Mouse (Mus musculus) kidney, postnatal 0 days (tissue): ENCODE data around the gene Mt2. TPM values are rescaled to one million over a fixed set of nuclear protein-coding genes. Genes with fewer than 3 reads are reported as not detected.

Source experiments
- ATAC-seq: fragments of 200-750 bp; cut with Nextera tagmentation; replicated peaks from 2 replicates; pipeline ENCODE4 v1.8.0; 2017; ENCODE audit warnings: low read depth, moderate number of reproducible peaks, moderate TSS enrichment, moderate library complexity; ENCODE audit not compliant: low FRiP score
- DNase-seq: peaks from one replicate; pipeline ENCODE4 v3.0.0-alpha.2; 2016; ENCODE audit warnings: low spot score
- H3K27ac ChIP-seq: fragments of 300-500 bp; sonication (generic); 2 replicates; pipeline ENCODE4 v1.5.1; 2014; ENCODE audit warnings: mild to moderate bottlenecking
- H3K27me3 ChIP-seq: fragments of 300-500 bp; sonication (generic); 2 replicates; pipeline ENCODE4 v1.6.1; 2014; ENCODE audit warnings: low read length, mixed read lengths; ENCODE audit not compliant: insufficient read depth
- H3K36me3 ChIP-seq: fragments of 300-500 bp; sonication (generic); 2 replicates; pipeline ENCODE4 v1.6.1; 2014; ENCODE audit warnings: low read length, mixed read lengths; ENCODE audit not compliant: insufficient read depth
- H3K4me1 ChIP-seq: fragments of 300-500 bp; sonication (generic); replicated peaks from 2 replicates; pipeline ENCODE4 v1.6.1; 2014; ENCODE audit warnings: antibody characterized with exemption, low read length, mixed read lengths; ENCODE audit not compliant: insufficient read depth
- H3K4me2 ChIP-seq: fragments of 300-500 bp; sonication (generic); 2 replicates; pipeline ENCODE4 v1.6.1; 2014; ENCODE audit warnings: mild to moderate bottlenecking, low read length, moderate library complexity, mixed read lengths
- H3K4me3 ChIP-seq: fragments of 300-500 bp; sonication (generic); replicated peaks from 2 replicates; pipeline ENCODE4 v1.5.1; 2014; ENCODE audit warnings: low read depth, low read length
- H3K9ac ChIP-seq: fragments of 300-500 bp; sonication (generic); 2 replicates; pipeline ENCODE4 v1.6.1; 2014; ENCODE audit warnings: low read depth, low read length
- H3K9me3 ChIP-seq: fragments of 300-500 bp; sonication (generic); replicated peaks from 2 replicates; pipeline ENCODE4 v1.6.1; 2016; ENCODE audit warnings: low read length, inconsistent platforms, mixed read lengths
- CTCF ChIP-seq: IDR thresholded peaks from 2 replicates; pipeline ENCODE4 v1.5.1; 2016; ENCODE audit warnings: antibody characterized with exemption, low read depth, mild to moderate bottlenecking, moderate library complexity
- WGBS: fragments of 180-500 bp; shearing (Covaris S2); extraction: QIAGEN DNeasy Blood & Tissue Kit; methylation state at CpG from one replicate; pipeline ENCODE4 v1.1.7; 2014; 5-methylcytosine and 5-hydroxymethylcytosine counted together
- polyA plus RNA-seq: library from polyadenylated mRNA; unstranded; fragments of >200 nt; fragmentation: Nextera tagmentation; extraction: Ambion mirVana; gene quantifications from 2 replicates; pipeline ENCODE4 v1.2.1, GENCODE M21; 2015

The Mt2 gene
- polyA plus RNA-seq, 1 experiment from 2014 or later: 98.3 TPM

DNA sequence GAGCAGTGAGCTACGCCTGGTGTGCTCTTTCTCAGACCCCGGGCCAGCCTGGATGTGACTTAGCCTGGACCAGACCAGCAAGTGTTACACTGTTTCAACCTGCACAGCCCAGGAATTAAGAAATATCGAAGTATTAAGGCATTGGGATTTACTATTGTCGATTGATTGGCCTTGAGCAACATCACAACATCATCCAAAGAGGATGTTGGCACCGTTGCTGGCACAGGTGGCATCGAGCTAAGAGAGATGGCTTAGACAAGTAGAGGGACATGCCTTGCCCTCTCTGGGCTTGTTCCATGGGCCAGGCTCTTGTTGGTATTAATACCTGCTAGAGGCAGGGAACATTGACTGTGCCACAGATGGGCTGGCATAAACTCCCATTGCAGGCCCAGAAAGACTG is 36.9 kb upstream of the Mt2 start:
- H3K4me1 ChIP-seq: no peaks in the 10 kb centered on the region
- H3K27ac ChIP-seq: no peak overlapping the region
- no peaks in the 10 kb centered on the region for H3K9me3 ChIP-seq
- no peak overlapping the region for H3K9ac ChIP-seq
- no peak for TF ChIP-seq CTCF
- 95% methylated on average over 6 of the region's 6 CpGs for WGBS
- H3K4me2 ChIP-seq: no peak overlapping the region
- DNase-seq (no peak), ATAC-seq (no peak)
- H3K36me3 ChIP-seq: no peaks in the 10 kb centered on the region
- H3K4me3 ChIP-seq: no peak overlapping the region
- no peaks in the 10 kb centered on the region for H3K27me3 ChIP-seq

DNA sequence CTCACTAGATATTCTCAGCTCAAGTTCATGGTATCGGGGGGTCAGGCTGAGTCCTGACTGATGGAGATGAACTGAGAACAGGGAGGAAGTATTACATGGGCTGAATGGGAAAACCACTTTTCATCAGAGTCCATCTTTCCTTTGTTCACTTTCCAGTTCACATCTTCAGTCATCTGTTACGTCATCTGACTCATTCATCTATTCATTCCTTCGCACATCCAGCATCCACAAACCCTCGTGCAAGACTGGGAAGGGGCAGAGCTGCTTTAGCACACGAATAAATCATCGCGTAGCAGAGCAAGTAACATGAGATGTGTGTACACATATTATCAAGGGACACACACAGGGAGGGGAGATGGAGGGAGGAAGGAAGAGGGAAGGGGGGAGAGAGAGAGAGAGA is 36.3 kb upstream of the Mt2 start:
- Histone ChIP-seq H3K9me3 (no peaks in the 10 kb centered on the region), H3K4me1 (no peaks in the 10 kb centered on the region), H3K27ac (no peak overlapping the region), H3K4me2 (no peak overlapping the region), H3K9ac (no peak overlapping the region), H3K27me3 (no peaks in the 10 kb centered on the region), H3K36me3 (no peaks in the 10 kb centered on the region), H3K4me3 (no peak overlapping the region)
- WGBS: 52% methylated on average over 7 of the region's 7 CpGs
- DNase-seq (no peak), ATAC-seq (no peak)
- TF ChIP-seq CTCF: no peak

DNA sequence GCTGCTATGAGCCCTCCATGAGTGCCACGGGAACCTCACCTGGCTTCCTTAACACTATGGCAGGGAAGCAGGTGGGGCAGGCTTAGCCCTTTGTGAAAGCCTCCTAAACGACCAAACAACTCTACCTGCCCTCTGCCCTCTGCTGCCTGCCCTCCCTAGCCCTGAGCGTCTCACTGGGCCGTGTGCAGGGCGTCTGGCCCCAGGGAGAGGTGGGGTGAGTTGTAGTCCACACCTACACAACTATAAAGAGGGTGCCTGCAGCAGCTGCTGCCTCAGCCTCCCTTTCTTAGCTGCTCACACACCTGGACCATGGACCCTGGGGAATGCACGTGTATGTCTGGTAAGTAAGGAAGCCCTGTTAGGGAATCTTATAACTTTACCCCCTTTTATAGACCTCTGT is 35.5 kb upstream of the Mt2 start, which contains the start of gene Mt4:
Gene Mt4 (plus strand): TSS at position 265 of the 400 bp plus-strand sequence.
- Histone ChIP-seq H3K9me3 (no peaks in the 10 kb centered on the region), H3K4me2 (no peak within 1 kb of the TSS), H3K4me1 (no peaks in the 10 kb centered on the region), H3K27ac (no peak within 1 kb of the TSS), H3K27me3 (no peaks in the 10 kb centered on the region), H3K36me3 (no peaks in the 10 kb centered on the region), H3K9ac (no peak within 1 kb of the TSS), H3K4me3 (no peak within 1 kb of the TSS)
- DNase-seq (no peak), ATAC-seq (no peak)
- TF ChIP-seq CTCF: no peak
- WGBS: 32% methylated on average over 6 of the region's 6 CpGs

DNA sequence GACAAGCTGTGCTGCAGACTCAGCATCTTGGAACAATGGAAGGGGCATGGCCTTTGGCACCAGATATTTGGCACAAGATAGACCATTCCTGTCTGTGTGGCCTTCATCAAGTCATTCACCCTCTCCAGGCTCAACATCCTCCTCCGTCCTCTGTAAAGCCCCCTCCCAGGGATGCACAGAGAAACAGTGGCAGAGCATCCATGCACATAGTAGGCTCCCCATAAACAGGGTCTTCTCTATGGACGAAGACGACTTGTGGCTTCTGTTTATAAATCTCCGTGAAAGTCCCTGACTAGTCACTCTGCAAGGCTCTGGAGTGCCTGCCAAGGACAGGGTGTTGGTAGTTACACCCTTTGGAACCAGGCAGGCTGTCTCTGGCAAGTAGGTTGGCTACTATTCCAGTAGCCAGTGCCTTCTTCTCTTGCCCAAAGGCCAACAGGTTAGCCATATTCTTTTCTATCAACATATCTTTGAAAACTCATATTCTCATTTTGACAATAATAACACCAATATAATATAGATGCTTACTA is 32.1 kb upstream of the Mt2 start:
- no peak overlapping the region for H3K4me2 ChIP-seq
- no peak overlapping the region for H3K9ac ChIP-seq
- 80% methylated on average over 4 of the region's 4 CpGs for WGBS
- H3K27me3 ChIP-seq: no peaks in the 10 kb centered on the region
- ATAC-seq (no peak), DNase-seq (no peak)
- no peak for TF ChIP-seq CTCF
- no peaks in the 10 kb centered on the region for H3K9me3 ChIP-seq
- H3K4me1 ChIP-seq: no peaks in the 10 kb centered on the region
- H3K4me3 ChIP-seq: no peak overlapping the region
- H3K27ac ChIP-seq: no peak overlapping the region
- no peaks in the 10 kb centered on the region for H3K36me3 ChIP-seq

- H3K27me3 ChIP-seq: no peaks in the 10 kb centered on the region
- H3K27ac ChIP-seq: no peak overlapping the region
- H3K4me1 ChIP-seq: peaks cover 6% of the 10 kb centered on the region; the same call in 1 of the 2 replicates
- WGBS: 41% methylated on average over 5 of the region's 5 CpGs
- no peaks in the 10 kb centered on the region for H3K36me3 ChIP-seq
- no peak for TF ChIP-seq CTCF
- no peaks in the 10 kb centered on the region for H3K9me3 ChIP-seq
- H3K4me2 ChIP-seq: no peak overlapping the region
- no peak overlapping the region for H3K4me3 ChIP-seq
- H3K9ac ChIP-seq: no peak overlapping the region
- ATAC-seq (no peak), DNase-seq (no peak)
Measured at GRCm38 (mm10) chr8:94148236-94148635, 24.2 kb upstream of the Mt2 start.

- no peak overlapping the region for H3K27ac ChIP-seq
- peaks cover 6% of the 10 kb centered on the region; the same call in 1 of the 2 replicates for H3K4me1 ChIP-seq
- DNase-seq (no peak), ATAC-seq (no peak)
- no peaks in the 10 kb centered on the region for H3K36me3 ChIP-seq
- TF ChIP-seq CTCF: no peak
- H3K9me3 ChIP-seq: no peaks in the 10 kb centered on the region
- no peak overlapping the region for H3K9ac ChIP-seq
- no peak overlapping the region for H3K4me2 ChIP-seq
- no peaks in the 10 kb centered on the region for H3K27me3 ChIP-seq
- no peak overlapping the region for H3K4me3 ChIP-seq
- 76% methylated on average over 5 of the region's 5 CpGs for WGBS
Measured at GRCm38 (mm10) chr8:94150925-94151324, 21.5 kb upstream of the Mt2 start.
